Mouse (Mus musculus) layer of hippocampus, postnatal 10 days (tissue): ENCODE results near the gene Glipr1. TPM values are rescaled to one million over a fixed set of nuclear protein-coding genes. Genes with fewer than 3 reads are reported as not detected.

Experiments used
- DNase-seq, 2 experiments: peaks; one replicate each; pipeline ENCODE4 v3.0.0; 2021; ENCODE audit warnings: low spot score in 2 of 2
- total RNA-seq, 2 experiments: library from RNA; stranded (reverse); gene quantifications; 2 replicates each; pipeline ENCODE4 v1.2.3; 2021

Glipr1 gene
- total RNA-seq, 2 experiments from 2014 or later = 1.9 to 2.3 TPM

GRCm38 (mm10) chr10:111966394-111966793 lies 36.0 kb downstream of the Glipr1 start:
- DNase-seq = no peak

DNA sequence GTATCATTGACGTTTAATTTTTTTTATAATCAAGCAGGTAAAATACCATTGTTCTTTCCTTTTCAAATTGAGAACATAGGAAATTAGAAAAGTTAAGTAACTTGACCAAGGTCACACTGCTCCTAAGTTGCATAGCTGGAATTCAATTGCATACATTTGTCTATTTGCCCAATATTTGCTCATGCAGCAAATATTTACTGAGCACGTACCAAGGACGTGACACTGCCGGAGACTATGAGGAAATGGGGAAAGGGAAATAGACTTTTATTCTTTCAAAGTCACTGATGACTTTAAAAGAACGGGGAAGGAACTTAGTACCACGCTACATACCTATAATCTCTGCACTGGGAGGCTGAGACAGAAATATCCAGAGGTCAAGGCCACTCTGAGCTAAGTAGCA lies 42.0 kb downstream of the Glipr1 start:
- no peak for DNase-seq

- no peak for DNase-seq
Measured at GRCm38 (mm10) chr10:111959353-111959752, 43.1 kb downstream of the Glipr1 start.

DNA sequence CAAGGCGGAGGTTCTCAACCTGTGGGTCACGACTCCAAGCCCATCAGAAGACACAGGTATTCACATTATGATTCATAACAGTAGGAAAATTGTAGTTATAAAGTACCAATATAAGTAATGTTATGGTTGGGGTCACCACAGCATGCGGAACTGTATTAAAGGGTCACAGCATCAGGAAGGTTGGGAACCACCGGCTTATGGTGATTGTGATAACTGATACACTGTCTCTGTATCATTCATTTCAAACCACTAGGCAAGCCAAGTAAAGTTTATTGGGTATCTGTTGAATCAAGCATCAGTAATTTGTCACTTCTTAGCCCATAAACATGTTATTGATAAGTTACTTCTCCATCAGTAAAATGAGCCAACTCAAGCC lies 44.4 kb downstream of the Glipr1 start:
- DNase-seq = no peak

DNA sequence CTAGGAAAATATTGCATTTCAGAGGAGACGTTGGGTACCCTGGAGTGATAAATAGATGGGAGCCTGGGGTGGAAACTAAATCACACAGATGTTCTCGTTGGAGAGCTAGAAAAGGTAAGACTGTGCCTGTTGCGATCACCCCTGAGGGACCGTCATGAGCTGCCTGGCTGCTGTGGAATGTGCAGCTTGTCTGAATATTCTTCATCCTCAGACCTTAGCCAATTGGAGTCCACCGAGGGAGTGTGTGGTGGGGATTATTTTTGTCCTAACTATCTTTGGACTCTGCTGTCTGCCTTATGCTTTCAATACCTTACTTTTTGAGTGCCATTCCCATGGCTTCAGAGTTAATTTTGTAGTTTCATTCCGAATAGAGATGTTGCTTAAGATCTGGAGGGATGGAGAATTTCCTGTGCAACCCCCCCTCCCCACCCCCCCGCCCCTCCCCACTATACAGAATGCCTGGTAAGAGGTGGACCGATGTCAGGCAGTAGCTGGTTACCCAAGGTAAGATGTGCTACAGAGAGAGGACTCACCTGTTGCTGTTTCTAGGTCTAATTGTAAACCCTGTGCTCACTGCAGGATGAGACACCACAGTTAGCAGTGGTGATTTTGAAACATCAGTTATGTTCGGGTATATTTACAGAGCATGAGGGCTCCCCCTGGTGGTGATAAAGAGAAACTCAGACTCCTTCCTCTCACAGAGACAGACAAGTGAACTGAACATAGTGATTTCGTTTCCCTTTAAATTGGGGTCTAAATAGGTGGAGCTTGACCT lies 45.0 kb downstream of the Glipr1 start:
- peak; percentile 67 to 74 for DNase-seq

- DNase-seq = no peak
Measured at GRCm38 (mm10) chr10:111955836-111956235, 46.6 kb downstream of the Glipr1 start.

DNA sequence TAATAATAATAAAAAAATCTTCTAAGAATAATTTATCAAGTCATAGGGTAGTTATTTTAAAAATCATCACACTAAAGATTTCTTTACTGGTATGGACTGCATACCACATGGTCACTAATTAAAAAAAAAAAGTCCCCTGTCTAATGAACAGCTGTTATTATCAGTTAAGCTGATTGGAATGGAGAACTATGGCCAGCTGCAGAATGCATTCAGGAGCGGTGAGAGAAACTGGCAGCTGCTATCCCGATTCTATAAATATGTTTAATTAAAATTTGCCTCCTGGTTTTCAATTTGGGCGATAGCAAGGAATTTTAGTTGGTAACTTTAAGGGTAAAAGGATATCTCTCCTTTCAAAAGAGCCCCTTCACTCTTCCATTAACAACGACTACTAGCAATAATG lies 53.4 kb downstream of the Glipr1 start:
- no peak for DNase-seq

GRCm38 (mm10) chr10:111948041-111948440 lies 54.4 kb downstream of the Glipr1 start:
- DNase-seq = no peak

DNA sequence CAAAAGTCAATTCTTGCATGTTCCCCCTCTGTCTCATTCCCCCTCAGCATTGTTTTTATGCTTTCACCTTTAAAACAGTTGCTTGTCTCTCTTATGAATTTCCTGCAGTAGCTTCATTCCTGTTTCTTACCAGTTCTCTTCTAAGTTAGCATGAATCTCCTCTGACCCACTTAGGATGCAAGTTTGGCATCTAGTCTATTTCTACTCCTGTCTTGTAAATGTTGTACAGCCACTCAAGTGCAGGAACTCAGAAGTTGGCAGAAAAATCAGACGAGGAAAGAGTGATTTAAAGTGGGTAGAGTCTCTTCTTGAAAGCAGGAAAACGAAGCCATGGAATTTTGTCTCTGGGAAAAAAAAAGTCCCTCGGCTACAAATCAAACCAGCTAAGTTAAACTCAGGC lies 56.9 kb downstream of the Glipr1 start:
- DNase-seq = no peak

- no peak for DNase-seq
Measured at GRCm38 (mm10) chr10:111943026-111943425, 59.4 kb downstream of the Glipr1 start.

DNA sequence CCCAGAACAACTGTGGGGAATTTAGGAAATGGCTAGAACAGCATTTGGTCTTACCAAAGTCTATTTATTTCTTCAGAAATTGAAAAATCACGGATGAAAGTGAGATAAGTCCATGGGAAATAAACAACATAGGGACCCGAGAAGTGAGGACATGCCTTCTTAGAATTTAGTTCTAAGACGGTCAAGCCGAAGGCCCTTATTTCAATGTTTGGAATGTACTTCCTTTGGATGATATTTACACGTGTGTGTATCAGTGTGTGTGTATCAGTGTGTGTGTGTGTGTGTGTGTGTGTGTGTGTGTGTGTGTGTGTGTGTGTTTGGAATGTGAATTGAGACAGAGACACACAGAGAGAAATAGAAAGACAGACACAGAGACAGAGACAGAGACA lies 65.3 kb downstream of the Glipr1 start:
- no peak for DNase-seq

DNA sequence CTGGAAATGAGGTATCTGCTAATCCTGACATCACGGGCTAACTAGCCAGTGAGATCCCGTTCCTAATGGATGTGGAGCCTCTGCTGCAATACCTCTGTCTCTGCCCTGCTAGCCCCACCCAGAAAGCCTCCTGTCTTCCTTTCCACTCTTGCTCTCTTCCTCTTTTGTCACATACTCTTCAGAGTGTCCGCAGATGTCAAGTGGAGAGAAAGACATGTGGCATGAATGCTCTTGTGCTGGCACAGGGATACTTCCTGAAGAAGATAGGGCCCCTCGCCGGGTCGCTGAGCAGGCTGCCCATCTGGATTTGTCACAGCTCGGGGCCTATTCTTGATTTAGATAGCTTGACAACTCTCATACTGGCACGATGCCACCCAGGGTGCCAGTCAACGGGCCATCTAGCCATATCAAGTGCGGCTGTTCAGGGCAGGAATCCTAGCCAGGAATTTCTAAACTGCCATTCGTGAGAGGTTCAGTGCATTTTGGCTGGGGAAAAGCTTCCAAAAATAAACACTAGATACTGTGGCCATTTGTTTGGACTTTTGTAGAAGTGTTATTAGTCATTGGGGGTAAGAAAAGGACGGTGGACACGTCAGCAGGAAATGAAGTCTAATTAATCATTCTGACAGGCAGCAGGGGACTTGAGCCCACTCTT lies 65.8 kb downstream of the Glipr1 start:
- DNase-seq = peak in 1 of 2 experiments; percentile 33

GRCm38 (mm10) chr10:111936021-111936420 lies 66.4 kb downstream of the Glipr1 start:
- DNase-seq = no peak

Other genes with a start within 250 kb of the Glipr1 start
- 10 to 100 TPM; 31.7 to 33.4 TPM for gene Krr1, start 30.0 kb downstream of the Glipr1 start, total RNA-seq
- gene Glipr1l1, start 57.6 kb upstream of the Glipr1 start, total RNA-seq = not detected
- not detected for gene Glipr1l2, start 80.7 kb upstream of the Glipr1 start, total RNA-seq
- gene Glipr1l3, start 157.7 kb upstream of the Glipr1 start, total RNA-seq = not detected
- gene Caps2, start 161.0 kb upstream of the Glipr1 start, total RNA-seq = under 1 TPM; 0.50 to 0.62 TPM